Mouse (Mus musculus) left cerebral cortex, postnatal 36 days (tissue): ENCODE data around the gene A3galt2. TPM values are rescaled to one million over a fixed set of nuclear protein-coding genes. Genes with fewer than 3 reads are reported as not detected.

Experiments
- DNase-seq, 2 experiments: peaks; one replicate each; pipeline ENCODE4 v3.0.0; 2021 to 2022; ENCODE audit warnings: low spot score in 2 of 2, mixed read lengths in 1 of 2
- intact Hi-C: fragments of 180-260 bp; cut with DNase I; formaldehyde crosslinking; loops from one replicate; pipeline ENCODE4 v1.15.1; 2025
- total RNA-seq, 2 experiments: library from RNA; stranded (reverse); gene quantifications; 2 replicates each; pipeline ENCODE4 v1.2.3; 2021

Gene A3galt2
- total RNA-seq: under 1 TPM; 0.10 to 0.41 TPM

DNA sequence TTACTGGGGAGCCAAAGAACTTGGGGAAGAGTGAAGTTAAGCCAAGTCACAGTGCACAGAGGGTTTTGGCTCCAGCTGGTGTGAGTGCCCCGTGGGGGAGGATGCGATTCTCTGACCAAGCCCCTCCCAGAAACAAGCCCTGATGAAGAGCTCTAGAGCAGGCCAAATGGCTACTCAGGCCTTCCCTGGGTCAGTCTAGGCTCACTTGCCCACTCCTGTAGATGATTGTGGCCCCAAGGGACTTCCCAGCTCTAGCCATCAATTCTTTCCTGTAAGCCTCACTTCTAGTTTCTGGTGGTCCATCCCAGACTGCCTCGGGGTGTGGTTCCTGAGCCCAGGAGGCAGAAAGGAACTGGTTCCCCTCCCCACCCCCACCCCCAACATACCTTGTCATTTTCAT lies at the start of gene A3galt2:
A3galt2 (plus strand) TSS at position 301 of the 400 bp plus-strand sequence.
- intact Hi-C loops: no loop called here
- DNase-seq: no peak

DNA sequence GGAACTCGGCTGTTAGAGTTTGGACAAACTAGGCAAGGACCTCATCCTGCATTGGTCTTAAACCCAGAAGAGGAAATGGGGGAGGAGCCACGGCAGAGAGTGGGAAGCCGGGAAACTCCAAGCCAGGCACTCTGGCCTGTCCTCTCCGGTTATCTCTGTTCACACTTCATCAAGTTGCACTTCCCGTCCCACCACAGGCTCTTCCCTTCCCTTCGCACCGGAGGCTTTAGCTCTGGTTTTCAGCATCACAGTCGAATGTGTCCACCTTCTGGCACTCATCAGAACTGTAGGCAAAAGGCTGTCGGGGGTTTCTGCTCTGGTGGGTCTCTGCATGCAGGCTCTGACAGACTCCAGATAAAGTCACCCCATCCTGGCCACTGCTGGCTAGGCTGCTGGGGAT lies 48.5 kb upstream of the A3galt2 start:
- DNase-seq: no peak
- intact Hi-C loops: loop anchor here (5.0 kb wide), 1 partner anchor 94 kb away; the partner anchor contains the start of gene Zscan20

DNA sequence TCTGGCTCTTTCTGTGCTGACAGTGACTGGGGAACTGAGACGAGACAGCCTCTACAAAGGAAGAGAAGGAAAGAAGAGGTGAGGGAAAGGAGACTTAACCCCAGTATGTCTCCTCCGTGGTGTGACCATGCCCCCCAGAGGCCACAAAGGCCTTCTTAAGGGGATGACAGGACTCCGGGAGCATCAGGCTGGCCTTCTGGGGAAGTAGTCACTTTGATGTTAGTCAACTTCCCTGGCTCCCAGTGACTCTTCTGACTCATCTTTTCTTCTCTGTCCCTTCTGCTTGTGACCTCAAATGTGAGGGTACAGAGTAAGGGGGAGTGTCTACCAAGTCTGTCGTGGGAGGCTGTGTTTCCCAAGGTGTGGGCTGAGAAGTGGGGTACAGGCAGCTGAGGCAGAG lies 47.8 kb upstream of the A3galt2 start:
- intact Hi-C loops: loop anchor here (5.0 kb wide), 1 partner anchor 95 kb away; the partner anchor contains the start of gene Zscan20
- no peak for DNase-seq

DNA sequence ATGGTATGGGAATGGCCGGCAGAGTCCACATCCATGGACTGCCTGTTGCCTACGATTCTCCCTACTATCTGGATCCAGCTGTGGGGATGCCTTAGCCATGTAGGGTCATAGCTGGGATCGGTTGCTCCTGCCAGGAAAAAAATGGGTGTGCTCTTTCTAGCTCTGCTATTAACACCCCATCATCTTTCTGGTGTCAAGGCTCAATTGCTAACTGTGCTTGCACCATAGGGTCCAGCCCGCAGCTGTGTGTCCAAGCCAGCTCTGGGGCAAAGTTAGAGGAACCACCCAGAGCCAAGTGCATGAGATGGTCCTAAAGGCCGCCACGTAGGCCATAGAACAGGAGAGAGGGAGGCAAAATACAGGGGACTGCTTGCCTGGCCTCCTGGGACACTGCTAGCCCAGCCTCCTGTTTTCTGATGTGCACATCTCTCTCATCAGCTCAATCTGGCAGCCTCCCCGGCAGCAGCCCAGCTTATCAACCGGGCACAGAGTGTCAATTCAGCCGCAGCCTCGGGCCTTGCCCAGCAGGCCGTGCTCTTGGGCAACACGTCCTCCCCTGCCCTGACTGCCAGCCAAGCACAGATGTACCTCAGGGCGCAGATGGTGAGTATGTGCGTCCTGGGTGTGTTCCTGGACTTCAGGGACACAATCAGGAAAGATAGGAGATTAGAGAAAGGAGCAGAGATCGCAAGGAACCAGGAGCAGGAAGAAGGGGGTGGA lies 45.9 kb upstream of the A3galt2 start:
- intact Hi-C loops: loop anchor here (5.0 kb wide), 1 partner anchor 97 kb away; the partner anchor contains the start of gene Zscan20
- no peak for DNase-seq

DNA sequence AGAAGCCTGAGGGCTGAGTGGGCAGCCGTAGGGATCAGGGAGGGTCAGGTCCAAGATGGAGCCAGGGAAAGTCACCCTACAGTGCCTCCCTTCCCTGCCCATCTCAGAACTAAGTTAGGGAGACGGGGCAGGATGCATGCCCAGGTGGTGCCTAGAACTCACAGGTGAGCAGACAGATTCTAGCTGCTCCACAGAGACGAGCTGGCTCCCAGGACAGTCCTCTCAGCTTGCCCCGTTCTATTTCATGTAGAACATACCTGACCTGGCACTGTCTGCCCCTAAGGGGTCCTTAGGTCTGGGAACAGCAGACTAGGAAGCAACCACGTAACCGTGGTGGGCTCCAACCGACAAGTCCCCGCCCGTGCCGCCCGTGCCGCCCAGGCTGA lies 45.4 kb upstream of the A3galt2 start:
- DNase-seq: no peak
- intact Hi-C loops: loop anchor here (2.0 to 5.0 kb wide), 4 partner anchors 38 to 148 kb away; partner anchors contain the start of gene Zscan20

DNA sequence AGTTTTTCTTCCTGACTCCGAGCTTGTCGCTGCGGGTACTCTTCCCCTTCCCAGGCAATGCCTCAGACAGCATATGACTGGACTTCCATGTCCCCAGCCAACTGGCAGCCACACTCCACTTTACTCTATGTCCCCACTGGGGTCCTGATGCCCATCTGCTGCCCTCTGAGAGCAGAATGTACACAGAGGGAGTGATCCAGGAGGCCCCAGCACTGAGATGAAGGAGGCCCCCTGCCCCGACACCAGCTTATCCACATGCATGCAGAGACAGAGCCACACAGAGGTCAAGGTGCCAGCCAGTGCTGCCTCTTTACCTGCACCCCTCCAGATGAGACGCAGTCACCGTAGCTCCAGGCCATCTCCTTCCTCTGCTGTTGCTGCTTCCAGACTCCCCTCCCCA lies 44.9 kb upstream of the A3galt2 start:
- intact Hi-C loops: loop anchor here (2.0 to 5.0 kb wide), 3 partner anchors 37 to 147 kb away; no protein-coding TSS in a partner anchor
- DNase-seq: no peak

DNA sequence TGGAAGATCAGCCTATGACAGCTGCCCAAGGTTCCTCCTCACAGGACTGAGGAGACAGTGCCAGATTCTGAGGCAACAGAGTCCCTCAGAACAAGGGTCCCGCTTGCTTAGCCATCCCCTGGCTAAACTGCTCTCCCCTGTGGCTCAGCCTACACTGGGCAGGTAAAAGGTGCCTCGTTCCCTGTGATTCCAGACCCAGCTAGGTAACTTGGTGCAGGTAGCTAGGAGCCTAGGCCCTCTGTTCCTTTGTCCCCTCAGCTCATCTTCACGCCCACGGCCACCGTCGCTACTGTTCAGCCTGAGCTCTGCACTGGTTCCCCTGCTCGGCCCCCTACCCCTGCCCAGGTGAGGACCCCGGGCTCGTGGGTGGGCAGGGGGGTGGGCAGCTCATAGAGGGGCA lies 44.4 kb upstream of the A3galt2 start:
- no peak for DNase-seq
- intact Hi-C loops: loop anchor here (2.0 to 5.0 kb wide), 3 partner anchors 37 to 147 kb away; no protein-coding TSS in a partner anchor

DNA sequence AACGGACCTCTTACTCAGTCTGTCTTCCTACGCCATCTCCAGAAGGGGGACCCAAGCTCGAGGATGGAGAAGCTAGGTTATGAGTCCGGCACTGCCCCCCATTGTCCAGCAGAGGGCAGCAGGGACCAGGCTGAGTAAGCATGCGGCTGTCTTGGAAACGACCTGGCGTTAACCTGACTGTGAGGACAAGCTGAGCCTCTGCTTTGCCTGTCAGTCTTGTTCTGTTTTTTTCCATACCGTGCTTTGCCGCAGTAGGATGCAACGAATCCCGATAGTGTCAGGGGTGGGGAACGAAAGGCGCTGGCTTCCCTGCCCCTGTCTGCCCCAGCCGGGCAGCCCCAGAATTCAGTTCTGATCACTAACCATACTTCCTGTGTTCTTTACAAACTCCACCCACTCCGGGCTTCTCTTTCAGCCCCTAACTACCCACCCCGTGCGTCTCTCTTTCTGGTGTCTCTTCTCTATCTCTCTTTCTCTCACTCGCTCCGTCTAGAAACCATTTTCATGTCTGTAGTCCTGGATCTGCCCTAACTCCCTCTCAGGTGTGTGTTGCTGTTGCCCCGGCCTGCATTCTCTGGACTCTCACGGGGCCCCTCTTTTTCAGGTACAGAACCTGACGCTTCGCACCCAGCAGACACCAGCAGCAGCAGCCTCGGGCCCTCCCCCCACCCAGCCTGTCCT lies 43.6 kb upstream of the A3galt2 start:
- intact Hi-C loops: loop anchor here (2.0 to 5.0 kb wide), 4 partner anchors 17 to 146 kb away; no protein-coding TSS in a partner anchor
- peak; percentile 89 to 91 for DNase-seq

DNA sequence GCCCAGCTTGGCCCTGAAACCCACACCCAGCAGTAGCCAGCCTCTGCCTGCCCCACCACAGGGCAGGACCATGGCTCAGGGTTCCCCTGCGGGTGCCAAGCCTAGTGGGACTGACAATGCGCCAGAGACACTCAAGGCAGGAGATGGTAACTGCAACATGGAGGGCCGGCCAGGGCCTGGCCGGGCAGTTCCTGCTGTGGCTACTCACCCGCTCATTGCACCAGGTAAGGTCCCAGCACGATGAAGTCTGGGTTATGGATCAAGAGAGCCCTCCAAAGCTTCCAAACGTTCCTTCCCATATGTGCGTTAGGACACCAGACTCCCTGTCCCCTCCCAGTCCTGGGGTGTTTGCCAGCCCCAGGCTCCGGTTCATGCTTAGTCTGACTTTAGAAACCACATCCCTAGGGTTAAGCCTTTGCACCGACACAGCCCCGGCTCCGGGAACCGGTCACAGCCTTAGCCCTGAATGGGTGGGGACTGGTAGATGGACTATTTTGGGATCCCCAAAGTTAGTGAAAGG lies 43.0 kb upstream of the A3galt2 start:
- intact Hi-C loops: loop anchor here (2.0 to 5.0 kb wide), 3 partner anchors 17 to 145 kb away; no protein-coding TSS in a partner anchor
- DNase-seq: no peak

DNA sequence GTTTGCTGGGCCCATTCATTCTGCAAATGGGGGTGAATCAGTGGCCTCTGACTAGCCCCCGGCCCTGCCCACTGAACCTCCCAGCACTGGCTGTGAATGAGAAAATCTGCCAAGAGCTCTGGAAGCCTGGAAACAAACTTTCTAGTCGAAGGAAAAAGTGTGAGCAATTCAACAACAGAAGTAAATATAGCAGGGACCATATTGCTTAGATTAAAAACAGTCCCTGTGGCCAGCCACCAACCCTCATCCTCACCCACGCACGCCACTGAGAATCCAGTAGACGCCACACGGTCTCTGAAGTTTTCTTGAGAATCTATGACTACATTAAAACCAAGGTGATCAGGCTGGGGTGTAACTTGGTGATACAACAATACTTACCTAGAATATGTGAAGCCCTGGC lies 42.2 kb upstream of the A3galt2 start:
- DNase-seq: peak in 1 of 2 experiments; percentile 41
- intact Hi-C loops: loop anchor here (2.0 to 5.0 kb wide), 3 partner anchors 16 to 144 kb away; no protein-coding TSS in a partner anchor

DNA sequence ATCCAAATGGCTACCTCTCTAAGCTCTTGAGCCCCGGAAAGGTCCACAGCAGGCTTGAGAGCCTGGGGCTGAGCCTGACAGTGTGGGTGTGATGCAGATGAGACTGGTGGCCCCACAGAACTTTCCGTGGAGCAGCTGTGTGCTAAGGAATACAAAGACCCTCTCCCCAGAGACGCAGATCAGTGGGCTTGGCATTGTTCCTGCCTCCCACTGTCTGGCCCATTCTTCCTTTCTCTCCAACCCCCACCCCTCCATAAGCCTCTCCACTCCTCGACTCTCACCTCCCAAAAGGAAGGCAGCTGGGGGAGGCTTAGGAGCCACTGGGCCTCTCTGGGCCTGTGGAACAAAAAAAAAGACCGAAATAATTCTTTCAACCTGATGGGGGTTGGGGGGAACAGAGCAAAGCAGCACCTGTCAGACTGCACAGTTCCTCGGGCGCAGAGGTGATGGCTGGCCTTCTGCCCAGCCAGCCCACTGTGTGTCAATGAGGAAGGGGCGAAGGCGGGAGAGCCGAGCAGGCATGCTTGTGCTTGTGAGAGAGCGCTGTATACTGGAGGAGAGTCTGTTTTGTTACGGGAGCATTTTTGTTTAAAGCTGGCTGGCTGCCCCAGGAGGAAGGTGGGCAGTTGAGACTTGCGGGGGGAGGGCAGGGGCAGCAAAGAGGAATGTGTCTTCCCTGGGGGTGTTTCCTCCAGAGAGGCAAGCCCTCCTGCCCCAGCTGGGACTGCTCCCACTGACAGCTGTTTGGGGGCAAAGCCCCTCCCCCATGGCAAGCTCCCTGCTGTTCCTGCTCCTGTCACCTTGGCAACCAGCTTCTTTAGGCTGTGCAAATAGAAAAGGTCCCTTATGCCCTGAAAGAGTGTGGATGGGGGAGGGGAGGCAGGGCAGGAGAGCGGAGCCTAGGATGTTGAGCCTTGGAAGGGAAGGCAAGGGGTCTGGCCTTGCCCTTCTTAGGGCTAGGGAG lies 39.6 kb upstream of the A3galt2 start:
- DNase-seq: peak in 1 of 2 experiments; percentile 43
- intact Hi-C loops: no loop called here

DNA sequence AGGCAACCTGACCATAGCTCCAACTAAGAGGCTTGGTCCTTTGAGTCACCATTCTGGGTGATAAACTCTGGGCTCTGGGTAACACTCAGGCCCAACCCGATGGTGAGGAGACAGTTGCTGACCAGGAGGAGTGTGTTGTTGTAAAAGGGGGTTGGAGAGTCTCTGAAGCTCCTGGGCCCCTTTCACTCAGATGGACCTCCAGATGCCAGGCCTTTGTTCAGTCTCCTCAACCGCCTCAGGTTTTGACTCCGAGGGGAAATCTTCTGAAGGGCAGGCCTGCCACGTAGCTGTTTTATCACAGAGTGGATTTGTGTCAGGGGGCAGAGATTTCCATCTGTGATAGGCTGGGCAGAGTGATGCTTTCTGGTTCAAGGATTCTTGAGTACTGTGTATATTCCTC lies 38.9 kb upstream of the A3galt2 start:
- intact Hi-C loops: no loop called here
- DNase-seq: no peak

DNA sequence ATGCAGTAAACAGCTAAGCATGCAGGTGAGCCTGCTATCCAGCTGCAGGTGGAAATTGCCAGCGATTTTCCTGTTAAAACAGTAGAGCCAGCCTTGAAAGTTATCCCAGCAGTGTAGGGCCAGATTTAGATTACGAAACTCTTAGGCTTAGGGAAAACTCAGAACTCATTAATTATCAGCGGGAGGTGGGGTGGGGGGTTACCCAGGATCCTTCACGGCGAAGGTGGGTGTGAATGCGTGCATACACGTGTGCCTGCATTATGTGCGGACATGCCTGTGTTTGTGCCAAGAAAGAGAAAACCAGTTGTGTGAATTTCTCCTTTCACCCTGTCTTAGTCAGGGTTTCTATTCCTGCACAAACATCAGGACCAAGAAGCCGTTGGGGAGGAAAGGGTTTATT lies 38.4 kb upstream of the A3galt2 start:
- intact Hi-C loops: no loop called here
- no peak for DNase-seq

DNA sequence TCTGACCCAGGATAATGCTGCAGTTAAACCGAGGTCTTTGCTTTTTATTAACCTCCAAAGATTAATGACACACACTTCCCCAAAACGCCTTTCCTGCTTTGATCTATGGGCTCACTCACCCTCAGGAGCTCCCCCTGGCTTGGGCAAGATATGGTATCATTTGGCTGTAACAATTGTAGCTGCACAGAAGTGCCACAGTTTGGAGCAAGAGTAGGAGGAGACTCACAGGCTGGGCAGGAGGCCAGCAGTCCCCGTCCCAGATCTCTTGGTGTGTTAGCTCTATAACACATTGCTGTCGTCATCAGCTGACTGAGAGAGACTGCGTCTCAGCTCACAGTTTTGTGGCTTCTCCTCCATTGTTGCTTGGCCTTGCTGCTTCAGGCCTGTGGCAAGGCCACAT lies 35.1 kb upstream of the A3galt2 start:
- peak; percentile 53 to 74 for DNase-seq
- intact Hi-C loops: no loop called here

DNA sequence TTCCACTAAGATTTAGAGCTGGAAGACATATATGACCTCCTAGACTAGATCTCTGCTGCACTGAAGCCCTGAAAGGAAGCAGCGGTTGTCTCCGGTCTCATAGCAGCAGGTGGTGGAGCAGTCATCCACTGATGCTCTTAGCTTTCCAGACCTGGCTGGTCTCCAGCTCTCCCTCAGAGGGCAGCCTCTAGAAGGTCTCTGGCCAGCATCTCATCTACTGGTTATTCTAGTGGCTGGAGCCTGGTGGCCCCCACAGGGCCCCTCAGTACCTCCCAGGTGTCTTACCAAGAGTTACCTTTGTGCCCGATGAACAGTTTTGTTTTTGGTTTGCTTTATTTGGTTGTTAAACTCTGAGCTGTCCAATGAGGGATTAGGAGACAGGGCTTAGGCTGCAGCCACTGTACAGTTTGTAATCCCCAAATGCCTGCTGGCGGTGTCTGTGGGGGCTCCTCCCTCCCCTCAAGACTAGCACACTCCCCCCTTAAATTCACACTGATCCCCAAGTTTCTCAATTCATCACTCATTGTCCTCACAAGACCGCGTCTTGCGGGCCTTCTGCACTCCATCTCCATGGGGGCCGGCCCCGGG lies 34.0 kb upstream of the A3galt2 start:
- no peak for DNase-seq
- intact Hi-C loops: no loop called here

DNA sequence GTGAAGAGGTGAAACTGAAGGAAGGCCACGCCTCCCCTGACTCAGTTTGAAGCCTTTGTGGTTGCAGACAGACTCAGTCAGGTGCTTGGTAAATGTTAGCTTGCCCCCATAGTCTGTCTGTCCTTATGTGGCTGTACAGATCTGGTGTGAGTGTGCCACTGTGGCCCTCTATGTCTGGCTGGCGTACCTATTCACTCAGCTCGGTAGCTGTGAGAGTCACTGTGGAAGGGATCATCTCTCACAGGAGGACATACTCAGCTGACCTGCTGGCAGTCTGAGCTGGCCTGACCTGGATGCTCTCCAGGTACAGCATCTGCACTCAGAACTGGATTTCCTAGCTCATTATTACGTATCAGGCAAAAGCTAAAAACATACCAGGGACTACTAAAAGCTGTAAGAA lies 33.4 kb upstream of the A3galt2 start:
- intact Hi-C loops: no loop called here

DNA sequence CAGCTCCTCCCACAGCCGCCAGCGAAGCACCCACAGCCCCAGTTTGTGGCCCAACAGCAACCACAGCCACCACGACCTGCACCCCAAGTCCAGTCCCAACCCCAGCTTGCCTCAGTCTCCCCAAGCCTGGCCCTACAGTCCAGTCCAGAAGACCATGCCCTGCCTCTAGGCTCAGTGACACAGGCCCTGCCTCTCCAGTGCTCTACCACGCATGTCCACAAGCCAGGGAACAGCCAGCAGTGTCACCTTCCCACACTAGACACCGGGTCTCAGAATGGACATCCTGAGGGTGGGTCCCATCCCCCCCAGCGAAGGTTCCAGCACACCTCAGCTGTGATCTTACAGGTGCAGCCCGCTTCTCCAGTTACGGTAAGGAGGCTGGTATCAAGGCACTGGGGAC lies 32.2 kb upstream of the A3galt2 start:
- no peak for DNase-seq
- intact Hi-C loops: no loop called here

More for the DNA sequence above, 33.4 kb upstream of the A3galt2 start:
- DNase-seq: no peak

DNA sequence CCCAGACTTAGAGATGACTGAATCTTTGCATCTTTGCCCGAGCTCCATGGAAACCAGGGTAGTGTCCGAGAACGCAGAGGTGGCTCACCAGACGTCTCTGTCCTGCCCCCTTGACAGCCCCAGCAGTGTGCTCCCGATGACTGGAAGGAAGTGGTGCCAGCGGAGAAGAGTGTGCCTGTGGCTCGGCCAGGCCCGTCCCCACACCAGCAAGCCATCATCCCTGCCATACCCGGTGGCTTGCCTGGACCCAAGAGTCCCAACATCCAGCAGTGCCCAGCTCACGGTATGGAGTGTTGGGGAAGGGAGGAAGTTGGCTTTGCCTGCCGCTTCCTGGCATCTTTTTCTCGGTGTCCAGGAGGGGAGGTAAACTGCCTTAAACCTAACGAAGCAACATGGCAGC lies 31.7 kb upstream of the A3galt2 start:
- intact Hi-C loops: no loop called here
- DNase-seq: no peak

DNA sequence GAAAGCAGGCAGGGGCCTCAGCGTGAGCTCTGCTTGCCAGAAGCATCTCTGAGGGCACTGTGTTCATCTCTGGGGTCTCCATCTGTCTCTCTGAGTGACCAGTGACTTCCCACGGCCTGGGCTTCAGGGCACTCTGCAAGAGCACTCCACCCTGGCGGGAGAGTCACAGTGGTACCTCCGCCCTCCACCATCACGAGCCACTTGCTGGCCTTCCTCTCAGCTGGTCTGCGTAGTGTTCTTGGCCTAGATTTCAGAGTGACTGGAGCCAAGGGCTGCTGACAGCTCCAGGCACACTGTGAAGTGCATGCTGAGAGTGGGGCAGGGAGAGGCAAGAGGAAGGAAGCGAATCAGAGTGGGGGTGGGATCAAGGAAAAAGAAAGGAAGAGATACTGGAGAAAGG lies 31.1 kb upstream of the A3galt2 start:
- DNase-seq: no peak
- intact Hi-C loops: no loop called here
